Mouse (Mus musculus) embryonic fibroblast, embryonic 13.5 days (primary cell): ENCODE measurements around the gene Gnb3.

Source experiments
- CTCF ChIP-seq: IDR thresholded peaks from 2 replicates; pipeline ENCODE4 v1.5.1; 2011; ENCODE audit warnings: mild to moderate bottlenecking, control low read depth, low read length, moderate library complexity, borderline replicate concordance; ENCODE audit not compliant: insufficient read depth
- POLR2A ChIP-seq: IDR thresholded peaks from 2 replicates; pipeline ENCODE4 v1.6.1; 2011; ENCODE audit warnings: low read depth, mild to moderate bottlenecking, control low read depth, low read length, moderate library complexity

DNA sequence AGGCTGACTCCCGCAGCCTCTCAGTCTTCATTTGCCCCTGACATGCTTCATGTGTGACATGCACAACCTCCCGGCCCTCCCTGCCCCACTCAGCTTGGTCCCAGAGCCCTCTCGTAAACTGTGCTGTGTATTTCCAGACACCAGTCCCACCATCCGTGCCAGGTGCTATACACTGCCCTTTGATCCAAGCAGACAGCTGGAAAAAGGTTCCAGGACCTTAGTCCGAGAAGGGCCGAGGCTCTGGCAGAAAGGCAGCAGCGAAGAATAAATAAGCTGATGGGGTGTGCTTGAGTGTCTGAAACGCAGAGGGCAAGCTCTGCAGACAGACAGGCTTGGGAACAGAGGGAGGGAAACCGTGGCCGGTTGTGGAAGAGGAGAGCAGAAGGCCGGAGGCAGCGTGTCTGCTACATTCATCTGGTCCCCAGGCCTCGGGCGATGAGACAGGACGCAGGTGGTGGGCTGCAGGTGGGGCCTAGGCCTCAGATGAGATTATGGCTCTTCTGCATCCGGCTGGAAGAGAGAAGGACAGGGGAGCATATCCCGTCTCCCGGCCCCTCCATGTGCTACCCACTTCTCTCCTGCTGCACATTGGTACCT, 25.8 kb upstream of the Gnb3 start:
- TF ChIP-seq POLR2A (no peak), CTCF (no peak)
